Mouse (Mus musculus) intestine, postnatal 0 days (tissue): ENCODE measurements around the gene Mios. TPM values are rescaled to one million over a fixed set of nuclear protein-coding genes. Genes with fewer than 3 reads are reported as not detected.

Source experiments
- ATAC-seq: fragments of 200-750 bp; cut with Nextera tagmentation; 2 replicates; pipeline ENCODE4 v1.8.0; 2017; ENCODE audit warnings: mild to moderate bottlenecking, moderate TSS enrichment, moderate library complexity
- H3K27ac ChIP-seq: fragments of 300-500 bp; sonication (generic); 2 replicates; pipeline ENCODE4 v1.5.1; 2014; ENCODE audit warnings: mild to moderate bottlenecking, low read depth, low read length, moderate library complexity
- H3K27me3 ChIP-seq: fragments of 300-500 bp; sonication (generic); replicated peaks from 2 replicates; pipeline ENCODE4 v1.6.1; 2014; ENCODE audit warnings: low read length, mixed read lengths; ENCODE audit not compliant: control insufficient read depth, insufficient read depth
- H3K36me3 ChIP-seq: fragments of 300-500 bp; sonication (generic); 2 replicates; pipeline ENCODE4 v1.6.1; 2014; ENCODE audit warnings: mild to moderate bottlenecking, moderate library complexity; ENCODE audit not compliant: control insufficient read depth, insufficient read depth
- H3K4me1 ChIP-seq: fragments of 300-500 bp; sonication (generic); replicated peaks from 2 replicates; pipeline ENCODE4 v1.6.1; 2014; ENCODE audit warnings: antibody characterized with exemption, low read length, mixed read lengths; ENCODE audit not compliant: control insufficient read depth, insufficient read depth
- H3K4me2 ChIP-seq: fragments of 300-500 bp; sonication (generic); replicated peaks from 2 replicates; pipeline ENCODE4 v1.6.1; 2014; ENCODE audit warnings: low read depth, mild to moderate bottlenecking, moderate library complexity
- H3K4me3 ChIP-seq: fragments of 300-500 bp; sonication (generic); 2 replicates; pipeline ENCODE4 v1.5.1; 2014; ENCODE audit warnings: low read depth, low read length
- H3K9ac ChIP-seq: fragments of 300-500 bp; sonication (generic); 2 replicates; pipeline ENCODE4 v1.6.1; 2014; ENCODE audit warnings: mild to moderate bottlenecking, low read depth, low read length
- H3K9me3 ChIP-seq: fragments of 300-500 bp; sonication (generic); 2 replicates; pipeline ENCODE4 v1.6.1; 2016; ENCODE audit warnings: mixed run types; ENCODE audit not compliant: control insufficient read depth
- CTCF ChIP-seq: sonication (generic); IDR thresholded peaks from 2 replicates; pipeline ENCODE4 v1.5.1; 2016; ENCODE audit warnings: low read depth, mild to moderate bottlenecking, control low read depth, antibody characterized with exemption, moderate library complexity
- WGBS: fragments of 180-500 bp; shearing (Covaris S2); extraction: QIAGEN DNeasy Blood & Tissue Kit; methylation state at CpG from one replicate; pipeline ENCODE4 v1.1.7; 2014; 5-methylcytosine and 5-hydroxymethylcytosine counted together
- polyA plus RNA-seq: library from polyadenylated mRNA; unstranded; fragments of >200 nt; fragmentation: Nextera tagmentation; extraction: Ambion mirVana; gene quantifications from 2 replicates; pipeline ENCODE4 v1.2.1, GENCODE M21; 2015

The Mios gene
- polyA plus RNA-seq, 1 experiment from 2014 or later, result 8.1 TPM

DNA sequence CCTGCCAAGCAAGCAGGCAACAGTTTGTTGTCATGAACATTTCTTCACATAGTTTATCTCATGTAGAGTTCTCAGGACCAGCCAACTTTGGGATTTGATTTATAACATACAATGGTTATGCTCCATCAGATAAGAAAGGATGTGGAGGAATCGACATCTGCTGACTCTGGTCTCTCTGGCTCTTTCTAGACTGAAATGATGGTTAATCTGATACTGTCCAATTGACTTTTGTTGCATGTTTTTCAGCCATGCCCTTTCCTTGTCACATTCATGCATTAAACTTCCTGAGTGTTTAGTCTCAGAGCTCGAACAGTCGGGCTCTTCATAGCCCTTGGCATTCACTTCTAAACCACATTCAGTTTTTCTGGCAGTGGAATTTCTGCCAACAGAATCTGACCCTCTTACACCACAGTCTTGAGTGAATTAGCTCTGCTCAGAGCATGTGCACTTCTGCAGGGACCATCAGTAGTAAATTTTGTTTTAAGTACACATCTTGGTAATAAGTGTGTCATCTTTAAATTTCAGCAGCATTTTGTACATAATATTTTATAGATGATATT, 76.5 kb downstream of the Mios start:
- H3K4me3 ChIP-seq, result no peak overlapping the region
- no peak for ATAC-seq
- WGBS, result 62% methylated on average over 3 of the region's 3 CpGs

More for the DNA sequence above, 76.5 kb downstream of the Mios start:
- Histone ChIP-seq H3K9ac (no peak overlapping the region), H3K4me1 (no peaks in the 10 kb centered on the region), H3K27ac (no peak overlapping the region), H3K9me3 (no peaks in the 10 kb centered on the region), H3K27me3 (no peaks in the 10 kb centered on the region), H3K4me2 (no peak overlapping the region), H3K36me3 (no peaks in the 10 kb centered on the region)
- TF ChIP-seq CTCF, result no peak

Other genes with a start within 250 kb of the Mios start
- 0.77 and 1.1 TPM in 2 replicates for gene Col28a1, start 16.6 kb upstream of the Mios start, polyA plus RNA-seq
- gene Rpa3, start 50.0 kb downstream of the Mios start, polyA plus RNA-seq, result 78.5 and 83.2 TPM in 2 replicates
- 24.0 and 25.1 TPM in 2 replicates for gene Umad1, start 50.1 kb downstream of the Mios start, polyA plus RNA-seq
- 0.30 and 0.75 TPM in 2 replicates for gene Gm45062, start 50.2 kb downstream of the Mios start, polyA plus RNA-seq